Mouse (Mus musculus) gastrocnemius, postnatal 14 days (tissue): ENCODE data around the gene Lrp10. TPM values are rescaled to one million over a fixed set of nuclear protein-coding genes. Genes with fewer than 3 reads are reported as not detected.

Experiments used
- DNase-seq: peaks from one replicate; pipeline ENCODE4 v3.0.0; 2021; ENCODE audit warnings: mixed read lengths
- intact Hi-C: fragments of 180-260 bp; cut with DNase I; formaldehyde crosslinking; loops from one replicate; pipeline ENCODE4 v1.15.1; 2025; ENCODE audit warnings: low total_unique reads
- total RNA-seq, 2 experiments: library from RNA; stranded (reverse); gene quantifications; 2 replicates each; pipeline ENCODE4 v1.2.3; 2021

The Lrp10 gene
- total RNA-seq, 2 experiments from 2014 or later: 33.5 to 37.2 TPM

DNA sequence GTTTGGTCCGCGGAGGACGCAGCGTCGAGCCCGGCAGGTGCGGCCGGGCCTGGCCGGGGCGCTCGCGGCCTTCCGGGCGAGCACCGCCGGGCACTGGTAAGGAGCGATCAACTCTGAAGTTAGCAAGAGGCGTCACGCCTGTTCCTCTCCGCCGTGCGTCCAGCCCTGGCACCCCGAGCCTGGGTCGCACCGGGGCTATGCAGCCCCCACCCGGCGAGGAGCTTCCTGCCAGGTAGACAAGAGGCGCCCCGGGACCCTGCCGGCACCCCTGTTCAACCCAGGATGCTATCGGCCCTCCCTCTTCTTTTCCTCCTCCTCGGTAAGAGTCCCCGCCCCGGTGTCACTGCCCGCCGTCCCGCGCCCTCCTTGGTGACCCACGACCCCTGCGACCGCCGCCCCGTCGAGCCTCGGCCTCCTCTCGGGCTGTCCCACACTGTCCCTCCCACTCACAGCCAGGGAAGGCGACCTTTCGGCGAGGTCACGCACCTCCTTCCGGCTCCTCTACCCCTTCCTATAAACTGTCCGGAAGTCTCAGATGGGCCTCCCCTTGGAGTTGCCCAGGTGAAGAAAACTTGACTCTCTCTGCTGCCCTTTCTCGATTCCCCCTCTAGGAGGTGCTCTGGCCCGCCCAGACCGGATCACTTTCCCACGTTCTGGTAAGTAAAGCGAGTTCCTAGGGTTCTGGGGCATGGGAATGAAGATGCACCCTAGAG, 512 bp downstream of the Lrp10 start:
- intact Hi-C loops: no loop called here
- peak; percentile 54 for DNase-seq

DNA sequence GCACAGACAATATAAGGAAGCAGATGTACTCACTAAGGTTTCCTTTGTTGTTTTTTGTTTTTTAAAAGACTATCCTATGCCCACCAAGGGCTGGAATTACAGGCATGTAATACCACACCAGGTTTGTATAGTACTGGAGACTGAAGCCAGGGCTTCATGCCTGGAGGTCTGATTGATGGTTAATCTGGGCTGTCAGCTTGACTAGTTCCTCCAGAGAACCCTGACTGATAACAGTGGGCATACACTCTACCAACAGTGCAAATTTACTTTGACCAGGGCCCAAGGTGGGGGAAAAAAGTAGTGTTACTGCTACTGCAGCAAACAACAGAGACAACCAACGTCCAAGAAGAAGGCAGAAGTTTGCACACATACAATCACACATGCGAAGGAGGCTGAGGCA, 7.5 kb downstream of the Lrp10 start:
- DNase-seq: no peak
- intact Hi-C loops: no loop called here

GRCm38 (mm10) chr14:54472671-54473070, 8.7 kb downstream of the Lrp10 start:
- intact Hi-C loops: no loop called here
- DNase-seq: no peak

- DNase-seq: no peak
- intact Hi-C loops: no loop called here
Observed at GRCm38 (mm10) chr14:54474744-54475143, 10.8 kb downstream of the Lrp10 start.

- no peak for DNase-seq
Observed at GRCm38 (mm10) chr14:54475941-54476844, 12.3 kb downstream of the Lrp10 start, which contains the start of gene Rem2. TSS of gene Rem2 (plus strand) at chr14:54476100.

DNA sequence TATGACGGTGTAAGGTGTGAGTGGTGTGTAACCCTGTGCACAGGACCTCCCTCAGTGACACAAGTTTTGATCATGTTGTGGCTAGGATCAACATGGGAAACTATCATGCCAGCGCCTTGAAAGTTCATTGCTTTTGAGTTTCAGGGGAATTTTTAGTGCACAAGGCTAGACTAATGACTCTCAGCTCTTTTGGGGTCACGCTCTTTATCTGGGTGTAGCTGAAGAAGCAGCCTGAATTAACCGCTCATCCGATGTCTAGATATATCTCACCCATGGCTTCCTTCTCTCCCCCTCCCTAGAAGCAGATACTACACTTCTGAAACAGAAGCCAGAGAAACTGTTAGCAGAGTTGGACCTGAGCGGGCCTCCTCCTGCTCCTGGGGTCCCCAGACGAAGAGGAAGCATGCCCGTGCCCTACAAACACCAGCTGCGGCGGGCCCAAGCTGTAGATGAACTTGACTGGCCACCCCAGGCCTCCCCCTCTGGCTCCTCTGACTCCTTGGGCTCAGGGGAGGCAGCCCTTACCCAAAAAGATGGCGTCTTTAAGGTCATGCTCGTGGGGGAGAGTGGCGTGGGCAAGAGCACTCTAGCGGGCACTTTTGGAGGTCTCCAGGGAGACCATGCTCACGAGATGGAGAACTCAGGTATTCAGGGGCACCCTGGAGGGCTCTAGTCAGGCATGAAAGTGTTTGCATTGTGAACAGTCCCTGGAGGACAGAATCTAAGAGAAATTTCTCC, 13.4 kb downstream of the Lrp10 start:
- no peak for DNase-seq
- intact Hi-C loops: no loop called here

More at GRCm38 (mm10) chr14:54475941-54476844, 12.3 kb downstream of the Lrp10 start, which contains the start of gene Rem2:
- intact Hi-C loops: no loop called here

- intact Hi-C loops: no loop called here
- no peak for DNase-seq
Observed at GRCm38 (mm10) chr14:54479451-54479920, 15.5 kb downstream of the Lrp10 start.

GRCm38 (mm10) chr14:54480673-54481072, 16.7 kb downstream of the Lrp10 start:
- no peak for DNase-seq
- intact Hi-C loops: no loop called here

GRCm38 (mm10) chr14:54481402-54481801, 17.5 kb downstream of the Lrp10 start:
- intact Hi-C loops: no loop called here
- no peak for DNase-seq

GRCm38 (mm10) chr14:54482498-54482897, 18.6 kb downstream of the Lrp10 start:
- intact Hi-C loops: no loop called here
- DNase-seq: no peak

- DNase-seq: no peak
Observed at GRCm38 (mm10) chr14:54485899-54486298, 22.0 kb downstream of the Lrp10 start.

DNA sequence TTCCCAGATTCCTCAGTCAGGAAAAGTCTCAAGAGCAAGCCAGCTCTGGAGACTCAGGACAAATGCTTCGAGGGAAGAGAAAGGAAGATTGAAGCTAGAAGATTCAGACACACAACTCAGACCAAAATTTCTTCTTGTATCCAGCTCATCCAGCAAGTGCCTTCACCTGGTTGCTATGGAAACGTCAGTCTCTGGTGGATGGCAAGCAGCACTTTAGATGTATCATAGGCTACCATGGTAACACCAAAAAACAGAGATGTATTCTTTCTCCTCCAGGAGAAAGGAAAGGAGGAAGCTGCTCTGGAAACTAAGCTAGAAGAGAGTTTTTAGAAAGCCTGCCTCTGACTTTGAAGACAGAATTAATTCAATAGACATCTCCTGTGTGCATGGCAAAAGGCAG, 23.8 kb downstream of the Lrp10 start:
- DNase-seq: no peak
- intact Hi-C loops: no loop called here

More at GRCm38 (mm10) chr14:54485899-54486298, 22.0 kb downstream of the Lrp10 start:
- intact Hi-C loops: no loop called here

GRCm38 (mm10) chr14:54488350-54488749, 24.4 kb downstream of the Lrp10 start:
- intact Hi-C loops: no loop called here
- DNase-seq: no peak

- no peak for DNase-seq
- intact Hi-C loops: no loop called here
Observed at GRCm38 (mm10) chr14:54492345-54493131, 28.6 kb downstream of the Lrp10 start.

DNA sequence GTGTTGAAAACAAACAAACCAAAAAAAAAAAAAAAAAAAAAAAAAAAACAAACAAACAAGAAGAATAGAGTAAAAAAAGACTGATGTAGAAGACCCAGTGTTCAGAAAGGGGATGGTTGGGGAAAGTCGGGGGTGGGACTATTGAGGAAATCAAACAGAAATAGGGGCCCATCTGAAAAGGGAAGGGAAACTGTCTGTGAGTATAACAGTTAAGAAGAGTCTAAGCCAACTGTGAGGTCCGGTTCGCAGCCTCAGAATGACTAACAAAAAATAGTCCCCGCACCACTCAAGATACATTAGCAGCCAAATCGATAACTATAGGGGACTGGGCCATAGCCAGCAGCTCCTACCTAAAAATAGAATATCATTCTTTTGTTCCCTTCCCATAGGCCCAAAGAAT, 29.3 kb downstream of the Lrp10 start:
- intact Hi-C loops: no loop called here

DNA sequence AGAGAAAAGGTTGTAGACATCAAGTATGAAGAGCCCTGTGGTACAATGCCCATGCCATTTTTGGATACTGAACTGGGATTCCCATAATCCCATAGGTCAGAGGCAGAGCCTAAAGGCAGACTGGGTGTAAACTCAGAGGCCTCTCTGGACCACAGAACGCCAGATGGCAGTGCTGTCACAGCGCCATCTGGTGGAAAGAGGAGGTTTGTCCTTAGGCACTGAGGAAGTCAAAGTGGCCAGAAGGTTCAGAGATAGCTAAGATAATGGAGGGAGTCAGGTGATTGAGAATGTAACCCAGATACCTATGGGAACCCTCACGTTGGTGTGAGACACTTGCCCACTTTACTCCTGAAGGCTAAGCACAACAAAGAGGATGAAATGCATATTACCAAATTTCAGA, 30.3 kb downstream of the Lrp10 start:
- peak; percentile 62 for DNase-seq
- intact Hi-C loops: no loop called here

More for the DNA sequence above, 29.3 kb downstream of the Lrp10 start:
- no peak for DNase-seq

- no peak for DNase-seq
- intact Hi-C loops: no loop called here
Observed at GRCm38 (mm10) chr14:54496706-54497105, 32.8 kb downstream of the Lrp10 start.

DNA sequence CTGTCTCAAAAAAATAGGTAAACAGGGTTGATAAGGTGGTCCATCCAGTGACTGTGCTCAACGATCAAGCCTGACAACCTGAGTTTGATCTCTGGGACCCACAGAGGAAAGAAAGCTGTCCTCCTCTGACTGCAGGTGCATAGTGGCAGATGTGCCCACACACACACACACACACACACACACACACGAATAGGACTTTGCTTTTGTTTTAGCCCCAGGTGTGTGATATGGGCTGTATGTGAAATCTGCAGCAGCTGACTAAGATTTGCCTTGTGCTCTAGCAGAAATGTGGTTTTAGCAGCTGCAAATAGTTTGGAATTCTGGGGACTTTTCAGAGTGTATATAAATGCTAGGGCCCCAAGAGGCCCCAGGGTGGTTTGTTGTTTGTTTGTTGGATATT, 35.4 kb downstream of the Lrp10 start:
- intact Hi-C loops: no loop called here
- no peak for DNase-seq

DNA sequence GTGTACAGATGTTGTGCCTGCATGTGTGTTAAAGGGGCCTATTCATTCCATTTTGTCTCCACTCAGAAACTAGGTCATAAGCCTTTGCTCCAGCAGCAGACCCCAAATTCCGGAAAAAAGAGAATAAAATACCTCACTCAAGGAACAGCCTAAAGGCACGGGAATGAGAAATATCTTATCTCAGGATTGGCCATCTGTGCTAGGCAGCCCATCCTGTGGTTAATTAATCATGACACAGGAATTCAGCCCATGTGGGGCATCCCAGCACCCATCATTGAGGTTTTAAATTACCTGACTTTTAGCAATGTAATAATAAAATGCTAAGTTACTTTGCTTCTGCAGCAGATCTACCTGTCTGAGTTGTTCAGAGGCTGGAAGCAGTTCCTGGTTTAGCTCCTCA, 37.4 kb downstream of the Lrp10 start:
- DNase-seq: no peak
- intact Hi-C loops: no loop called here
